Mouse (Mus musculus): ENCODE data around the gene B130006D01Rik. TPM values are rescaled to one million over a fixed set of nuclear protein-coding genes. Genes with fewer than 3 reads are reported as not detected.

The B130006D01Rik gene
- polyA plus RNA-seq, 1 experiment from 2014 or later, result 0.31 TPM

GRCm38 (mm10) chr11:95712085-95712562, 11.3 kb upstream of the B130006D01Rik start:
- DNase-seq, result peak; percentile 69
- TF ChIP-seq CTCF (IDR thresholded peaks at IDR 0.05; ENCODE audit: low read depth), result no peak
- TF ChIP-seq EP300 (IDR thresholded peaks at IDR 0.05; ENCODE audit: low read depth), result no peak
- no peaks in the 10 kb centered on the region for H3K36me3 ChIP-seq (replicated peaks; ENCODE audit: insufficient read depth, low read length)
- peak overlapping the region; percentile 99 for H3K9ac ChIP-seq (replicated peaks)
- H3K4me2 ChIP-seq (ENCODE audit: low read depth, low read length), result peak overlapping the region; percentile 98
- no peaks in the 10 kb centered on the region for H3K9me3 ChIP-seq (ENCODE audit: low read length)
- H3K27ac ChIP-seq (ENCODE audit: low read depth), result peak overlapping the region; percentile 99
- peak; percentile 16; the same call in 1 of the 2 replicates for ATAC-seq
- no peaks in the 10 kb centered on the region for H3K27me3 ChIP-seq (ENCODE audit: insufficient read depth, low read length)
- 1% methylated on average over 12 of the region's 12 CpGs for WGBS (ENCODE audit: insufficient replicate concordance)
- peaks cover 29% of the 10 kb centered on the region for H3K4me1 ChIP-seq (ENCODE audit: insufficient read depth)
- peak overlapping the region; percentile 91 for H3K4me3 ChIP-seq (ENCODE audit: low read depth, low read length)

GRCm38 (mm10) chr11:95712563-95713224, 10.7 kb upstream of the B130006D01Rik start, which contains the start of gene Zfp652:
Gene Zfp652, plus strand, starts transcription at chr11:95712673.
- ATAC-seq (peak; percentile 88), DNase-seq (peak; percentile 93)
- H3K4me3 ChIP-seq (ENCODE audit: low read depth, low read length), result peak within 1 kb of the TSS; percentile 91
- peaks cover 31% of the 10 kb centered on the region for H3K4me1 ChIP-seq (ENCODE audit: insufficient read depth)
- TF ChIP-seq EP300 (IDR thresholded peaks at IDR 0.05; ENCODE audit: low read depth), result no peak
- no peak for TF ChIP-seq CTCF (IDR thresholded peaks at IDR 0.05; ENCODE audit: low read depth)
- WGBS (ENCODE audit: insufficient replicate concordance), result 2% methylated on average over 27 of the region's 103 CpGs
- peak within 1 kb of the TSS; percentile 98 for H3K4me2 ChIP-seq (ENCODE audit: low read depth, low read length)
- H3K27ac ChIP-seq (ENCODE audit: low read depth), result peak within 1 kb of the TSS; percentile 99
- H3K36me3 ChIP-seq (replicated peaks; ENCODE audit: insufficient read depth, low read length), result no peaks in the 10 kb centered on the region
- H3K9me3 ChIP-seq (ENCODE audit: low read length), result no peaks in the 10 kb centered on the region
- H3K9ac ChIP-seq (replicated peaks), result peak within 1 kb of the TSS; percentile 99
- H3K27me3 ChIP-seq (ENCODE audit: insufficient read depth, low read length), result no peaks in the 10 kb centered on the region

GRCm38 (mm10) chr11:95713225-95713810, 10.1 kb upstream of the B130006D01Rik start:
- no peaks in the 10 kb centered on the region for H3K27me3 ChIP-seq (ENCODE audit: insufficient read depth, low read length)

GRCm38 (mm10) chr11:95713811-95714241, 9.6 kb upstream of the B130006D01Rik start:
- Histone ChIP-seq H3K27ac (ENCODE audit: low read depth) (peak overlapping the region; percentile 99), H3K9ac (replicated peaks) (peak overlapping the region; percentile 99), H3K36me3 (replicated peaks; ENCODE audit: insufficient read depth, low read length) (no peaks in the 10 kb centered on the region), H3K4me1 (ENCODE audit: insufficient read depth) (peaks cover 28% of the 10 kb centered on the region), H3K27me3 (ENCODE audit: insufficient read depth, low read length) (no peaks in the 10 kb centered on the region), H3K4me3 (ENCODE audit: low read depth, low read length) (peak overlapping the region; percentile 91), H3K9me3 (ENCODE audit: low read length) (no peaks in the 10 kb centered on the region), H3K4me2 (ENCODE audit: low read depth, low read length) (peak overlapping the region; percentile 98)
- ATAC-seq (no peak), DNase-seq (peak; percentile 59)
- WGBS (ENCODE audit: insufficient replicate concordance), result 0% methylated on average over 13 of the region's 13 CpGs
- TF ChIP-seq EP300 (IDR thresholded peaks at IDR 0.05; ENCODE audit: low read depth) (no peak), CTCF (IDR thresholded peaks at IDR 0.05; ENCODE audit: low read depth) (no peak)

More at GRCm38 (mm10) chr11:95713225-95713810, 10.1 kb upstream of the B130006D01Rik start:
- ATAC-seq (peak; percentile 38), DNase-seq (peak; percentile 73)
- Histone ChIP-seq H3K9me3 (ENCODE audit: low read length) (no peaks in the 10 kb centered on the region), H3K9ac (replicated peaks) (peak overlapping the region; percentile 99), H3K27ac (ENCODE audit: low read depth) (peak overlapping the region; percentile 99), H3K4me1 (ENCODE audit: insufficient read depth) (peaks cover 28% of the 10 kb centered on the region), H3K4me3 (ENCODE audit: low read depth, low read length) (peak overlapping the region; percentile 91), H3K4me2 (ENCODE audit: low read depth, low read length) (peak overlapping the region; percentile 98), H3K36me3 (replicated peaks; ENCODE audit: insufficient read depth, low read length) (no peaks in the 10 kb centered on the region)
- WGBS (ENCODE audit: insufficient replicate concordance), result under 1% methylated on average over 24 of the region's 49 CpGs
- TF ChIP-seq EP300 (IDR thresholded peaks at IDR 0.05; ENCODE audit: low read depth) (no peak), CTCF (IDR thresholded peaks at IDR 0.05; ENCODE audit: low read depth) (no peak)

GRCm38 (mm10) chr11:95714411-95714810, 9.0 kb upstream of the B130006D01Rik start:
- TF ChIP-seq EP300 (IDR thresholded peaks at IDR 0.05; ENCODE audit: low read depth) (no peak), CTCF (IDR thresholded peaks at IDR 0.05; ENCODE audit: low read depth) (no peak)
- Histone ChIP-seq H3K4me1 (ENCODE audit: insufficient read depth) (peaks cover 28% of the 10 kb centered on the region), H3K9me3 (ENCODE audit: low read length) (no peaks in the 10 kb centered on the region), H3K36me3 (replicated peaks; ENCODE audit: insufficient read depth, low read length) (no peaks in the 10 kb centered on the region), H3K9ac (replicated peaks) (peak overlapping the region; percentile 99), H3K4me3 (ENCODE audit: low read depth, low read length) (peak overlapping the region; percentile 91), H3K4me2 (ENCODE audit: low read depth, low read length) (peak overlapping the region; percentile 98), H3K27ac (ENCODE audit: low read depth) (peak overlapping the region; percentile 99), H3K27me3 (ENCODE audit: insufficient read depth, low read length) (no peaks in the 10 kb centered on the region)
- 9% methylated on average over 7 of the region's 7 CpGs for WGBS (ENCODE audit: insufficient replicate concordance)
- DNase-seq (no peak), ATAC-seq (no peak)

- Histone ChIP-seq H3K4me3 (ENCODE audit: low read depth, low read length) (no peak overlapping the region), H3K36me3 (replicated peaks; ENCODE audit: insufficient read depth, low read length) (no peaks in the 10 kb centered on the region), H3K4me2 (ENCODE audit: low read depth, low read length) (no peak overlapping the region), H3K9ac (replicated peaks) (no peak overlapping the region), H3K27ac (ENCODE audit: low read depth) (no peak overlapping the region), H3K9me3 (ENCODE audit: low read length) (no peaks in the 10 kb centered on the region), H3K4me1 (ENCODE audit: insufficient read depth) (peaks cover 28% of the 10 kb centered on the region), H3K27me3 (ENCODE audit: insufficient read depth, low read length) (no peaks in the 10 kb centered on the region)
- no peak for DNase-seq
- no peak for TF ChIP-seq EP300 (IDR thresholded peaks at IDR 0.05; ENCODE audit: low read depth)
- no peak for TF ChIP-seq CTCF (IDR thresholded peaks at IDR 0.05; ENCODE audit: low read depth)
- 76% methylated on average over 8 of the region's 8 CpGs for WGBS (ENCODE audit: insufficient replicate concordance)
- ATAC-seq, result no peak
These were observed 7.3 kb upstream of the B130006D01Rik start for GRCm38 (mm10) chr11:95716136-95716535.
